In genomic region chr7:128612521-128613181, GRCm38 (mm10) we compare ENCODE assay signal across 8 mouse cellular contexts. TPM values are rescaled to one million over a fixed set of nuclear protein-coding genes. Genes with fewer than 3 reads are reported as not detected.
DNase-seq lines count a peak whose midpoint lies in the region; ATAC-seq and TF ChIP-seq lines count a peak whose summit lies in the region.

No protein-coding gene starts in this region.

- H3K9me3 ChIP-seq in forebrain, embryonic 13.5 days (replicated peaks), result no peaks in the 10 kb centered on the region
- H3K9me3 ChIP-seq in neural tube, embryonic 13.5 days, result 0 out of 2 replicates have a peak, but pooled peaks cover 3% of the 10 kb centered on the region

- no peak for ATAC-seq in forebrain, embryonic 13.5 days
- ATAC-seq in neural tube, embryonic 13.5 days (ENCODE audit: low read depth), result no peak

- H3K4me3 ChIP-seq in left cerebral cortex, adult 2 months, result peak overlapping the region; percentile 83
- peak overlapping the region; percentile 86 for H3K4me3 ChIP-seq in forebrain, embryonic 13.5 days
- peak overlapping the region; percentile 77 for H3K4me3 ChIP-seq in neural tube, embryonic 13.5 days
- H3K4me3 ChIP-seq in thymus, adult 2 months (ENCODE audit: control insufficient read depth, insufficient read depth, low read length), result no peak overlapping the region

- no peak for TF ChIP-seq CTCF in left cerebral cortex, adult 2 months (IDR thresholded peaks at IDR 0.05)
- no peak for TF ChIP-seq CTCF in thymus, adult 2 months (IDR thresholded peaks at IDR 0.05; ENCODE audit: borderline replicate concordance, control insufficient read depth, extremely low read depth, insufficient read depth, low read length, poor library complexity)

- TF ChIP-seq POLR2A in thymus, adult 2 months (IDR thresholded peaks at IDR 0.05; ENCODE audit: control insufficient read depth, extremely low read depth, insufficient read depth, low read length, poor library complexity), result no peak

- H3K4me2 ChIP-seq in forebrain, embryonic 13.5 days, result peak overlapping the region; percentile 86
- peak overlapping the region; percentile 92 for H3K4me2 ChIP-seq in neural tube, embryonic 13.5 days

- H3K27ac ChIP-seq in left cerebral cortex, adult 2 months, result no peak overlapping the region
- no peak overlapping the region for H3K27ac ChIP-seq in forebrain, embryonic 13.5 days
- no peak overlapping the region for H3K27ac ChIP-seq in neural tube, embryonic 13.5 days (replicated peaks)
- no peak overlapping the region for H3K27ac ChIP-seq in thymus, adult 2 months (ENCODE audit: control insufficient read depth, insufficient read depth, low read length)

- H3K27me3 ChIP-seq in forebrain, embryonic 13.5 days, result no peaks in the 10 kb centered on the region
- 0 out of 2 replicates have a peak, but pooled peaks cover 3% of the 10 kb centered on the region for H3K27me3 ChIP-seq in neural tube, embryonic 13.5 days
- H3K27me3 ChIP-seq in thymus, adult 2 months (ENCODE audit: control insufficient read depth, insufficient read depth, low read length), result no peaks in the 10 kb centered on the region

- H3K9ac ChIP-seq in forebrain, embryonic 13.5 days, result no peak overlapping the region
- no peak overlapping the region for H3K9ac ChIP-seq in neural tube, embryonic 13.5 days

- H3K4me1 ChIP-seq in forebrain, embryonic 13.5 days, result peaks cover 15% of the 10 kb centered on the region
- peaks cover 12% of the 10 kb centered on the region for H3K4me1 ChIP-seq in neural tube, embryonic 13.5 days (replicated peaks)
- H3K4me1 ChIP-seq in thymus, adult 2 months (replicated peaks; ENCODE audit: control insufficient read depth, insufficient read depth, low read length), result peaks cover 7% of the 10 kb centered on the region

- no peaks in the 10 kb centered on the region for H3K36me3 ChIP-seq in forebrain, embryonic 13.5 days (ENCODE audit: poor library complexity, severe bottlenecking)
- no peaks in the 10 kb centered on the region for H3K36me3 ChIP-seq in neural tube, embryonic 13.5 days
- no peaks in the 10 kb centered on the region for H3K36me3 ChIP-seq in thymus, adult 2 months (ENCODE audit: control insufficient read depth, insufficient read depth, low read length)

- no peak for DNase-seq in left cerebral cortex, adult 2 months (ENCODE audit: extremely low spot score in 1 of 2, low spot score in 2 of 2)
- DNase-seq in left cerebral cortex, postnatal 25 days (ENCODE audit: low spot score in 2 of 2), result no peak
- peak; percentile 60 for DNase-seq in kidney, postnatal 14 days
- no peak for DNase-seq in thymus, adult 2 months
- no peak for DNase-seq in right cerebral cortex, adult 18-20 months
- DNase-seq in layer of hippocampus, adult 8-10 months (ENCODE audit: low spot score in 2 of 2), result no peak

- WGBS in forebrain, embryonic 13.5 days, result 79% methylated on average over 12 of the region's 12 CpGs
- WGBS in neural tube, embryonic 13.5 days, result 80% methylated on average over 12 of the region's 12 CpGs
- 69% methylated on average over 12 of the region's 12 CpGs for WGBS in thymus, adult 2 months

- intact Hi-C loops in left cerebral cortex, adult 2 months (cut with DNase I), result no loop called here
- intact Hi-C loops in left cerebral cortex, postnatal 25 days (cut with DNase I), result loop anchor here (5.0 kb wide), 1 partner anchor 75 kb away; no protein-coding TSS in a partner anchor

RNA-seq across cellular contexts. Expression of gene Inpp5f, which starts 1.5 kb away (rescaled TPM):
- total RNA-seq in left cerebral cortex, adult 2 months (2021), result 10 to 100 TPM; 89.8 to 98.9 TPM
- total RNA-seq in left cerebral cortex, postnatal 25 days (2021), result 100 to 1,000 TPM in 1 of 2 experiments, 10 to 100 TPM in 1; 96.4 to 115 TPM
- polyA plus RNA-seq in forebrain, embryonic 13.5 days (2015; fragmentation: Nextera tagmentation; extraction: Ambion mirVana), result 185 and 204 TPM in 2 replicates
- polyA plus RNA-seq in neural tube, embryonic 13.5 days (2015; fragmentation: Nextera tagmentation; extraction: Ambion mirVana), result 303 and 305 TPM in 2 replicates
- polyA plus RNA-seq in thymus, adult 2 months (2012; rRNA removed), result 3.8 and 4.1 TPM in 2 replicates
- 100 to 1,000 TPM; 103 to 122 (median 117) TPM for total RNA-seq in layer of hippocampus, adult 8-10 months (2022)
